Mouse (Mus musculus): ENCODE measurements around the gene Rs1. TPM values are rescaled to one million over a fixed set of nuclear protein-coding genes. Genes with fewer than 3 reads are reported as not detected.
"Not testable (repeated sequence)": the region's sequence is repeated elsewhere in the genome, so short reads cannot be mapped to it uniquely, and the experiment has no call there.

Gene Rs1
- polyA plus RNA-seq (2017; shearing (Covaris generic)), result not detected

DNA sequence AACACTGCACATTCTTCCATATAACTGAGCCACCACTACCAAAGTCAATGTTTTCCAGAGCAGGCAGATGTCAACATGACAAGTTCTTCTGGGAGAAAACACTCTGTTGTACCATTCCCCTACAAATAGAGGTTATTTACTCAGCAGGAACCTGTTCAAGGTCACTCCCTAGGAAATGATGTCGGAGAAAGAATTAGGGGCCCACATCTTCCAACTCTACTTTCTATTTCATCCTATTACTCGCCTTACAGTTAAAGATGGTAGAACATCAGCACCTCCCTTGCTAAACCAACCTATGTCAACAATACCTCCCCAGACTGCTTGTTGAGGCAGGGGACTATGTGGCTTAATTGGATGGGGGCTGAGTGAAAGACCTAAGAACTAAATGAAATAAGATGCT is at the start of gene Rs1:
TSS of gene Rs1 (plus strand) at position 301 of the 400 bp plus-strand sequence.
- ATAC-seq, result no peak

DNA sequence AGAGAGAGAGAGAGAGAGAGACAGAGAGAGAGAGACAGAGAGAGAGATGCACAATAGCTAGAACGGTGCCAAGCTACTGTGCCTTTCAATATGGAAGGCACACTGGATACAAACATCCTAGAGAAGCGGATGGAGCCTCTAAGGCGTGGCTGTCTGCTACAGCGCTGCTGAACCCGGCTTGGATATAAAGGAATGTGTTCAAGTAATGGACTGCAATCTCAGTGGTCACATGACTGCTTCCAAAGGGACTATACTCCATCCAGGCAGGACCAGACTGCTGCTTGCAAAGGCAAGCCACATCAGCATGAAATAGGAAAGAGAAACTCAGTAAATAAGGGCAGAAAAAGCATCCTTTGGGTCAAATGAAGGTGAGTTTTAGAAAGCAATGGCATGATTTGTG is 32.2 kb upstream of the Rs1 start, which contains the start of gene Ppef1:
TSS of gene Ppef1 (minus strand) at position 116 of the 400 bp plus-strand sequence.
- no peak for ATAC-seq

DNA sequence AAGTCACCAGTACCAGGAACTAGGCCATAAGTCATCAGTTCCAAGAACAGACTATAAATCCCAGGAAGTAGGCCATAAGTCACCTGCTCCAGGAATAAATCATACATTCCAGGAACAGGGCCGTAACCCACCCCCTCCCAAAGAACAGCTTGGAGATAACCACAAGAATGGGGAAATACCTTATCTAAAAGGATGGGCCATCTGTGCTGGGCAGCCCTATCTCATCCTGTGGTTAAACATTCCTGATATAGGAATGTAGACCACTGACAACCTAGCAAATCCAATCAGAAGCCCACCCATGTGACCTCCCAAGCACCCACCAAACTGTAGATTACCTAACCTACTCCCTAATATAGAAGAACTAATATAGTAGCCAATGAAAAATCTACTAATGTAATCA is 22.4 kb upstream of the Rs1 start:
- ATAC-seq, result no peak

DNA sequence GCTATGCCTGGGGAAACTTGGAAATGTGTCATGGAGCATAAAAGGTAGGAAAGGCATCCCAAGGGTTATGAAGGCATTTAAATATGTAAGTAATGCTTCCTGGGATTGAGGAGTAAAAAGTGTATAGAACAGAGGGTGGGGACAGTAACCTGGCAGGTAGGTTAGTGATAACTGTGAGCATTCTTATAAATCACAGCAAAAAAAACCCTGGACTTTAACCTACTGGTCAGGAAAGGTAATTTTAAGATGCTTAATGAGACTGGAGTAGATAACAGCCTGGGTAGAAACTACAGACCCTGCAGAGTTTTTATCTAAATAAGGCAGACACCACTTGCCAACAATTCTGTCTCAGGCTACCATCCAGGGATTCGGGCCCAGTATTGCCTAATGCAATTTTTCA is 19.2 kb upstream of the Rs1 start:
- no peak for ATAC-seq

DNA sequence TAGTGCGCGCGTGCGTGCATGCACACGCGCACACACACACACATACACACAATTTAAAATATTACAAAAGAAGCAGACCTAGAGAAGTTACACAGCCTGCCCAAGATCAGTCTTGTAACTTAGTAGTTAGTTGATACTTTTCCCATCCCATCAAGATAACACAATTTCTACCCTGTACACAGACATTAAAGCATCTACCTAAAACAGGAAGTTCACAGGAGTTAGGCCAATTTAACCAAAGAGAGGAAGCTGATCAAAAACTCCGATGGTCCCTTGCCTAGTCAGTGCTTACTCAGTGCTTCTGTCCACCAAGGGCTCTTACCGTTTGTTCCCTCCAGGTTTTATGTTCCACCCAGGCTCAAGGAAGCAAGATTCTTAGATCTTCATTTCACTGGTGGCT is 17.0 kb upstream of the Rs1 start:
- ATAC-seq, result no peak

DNA sequence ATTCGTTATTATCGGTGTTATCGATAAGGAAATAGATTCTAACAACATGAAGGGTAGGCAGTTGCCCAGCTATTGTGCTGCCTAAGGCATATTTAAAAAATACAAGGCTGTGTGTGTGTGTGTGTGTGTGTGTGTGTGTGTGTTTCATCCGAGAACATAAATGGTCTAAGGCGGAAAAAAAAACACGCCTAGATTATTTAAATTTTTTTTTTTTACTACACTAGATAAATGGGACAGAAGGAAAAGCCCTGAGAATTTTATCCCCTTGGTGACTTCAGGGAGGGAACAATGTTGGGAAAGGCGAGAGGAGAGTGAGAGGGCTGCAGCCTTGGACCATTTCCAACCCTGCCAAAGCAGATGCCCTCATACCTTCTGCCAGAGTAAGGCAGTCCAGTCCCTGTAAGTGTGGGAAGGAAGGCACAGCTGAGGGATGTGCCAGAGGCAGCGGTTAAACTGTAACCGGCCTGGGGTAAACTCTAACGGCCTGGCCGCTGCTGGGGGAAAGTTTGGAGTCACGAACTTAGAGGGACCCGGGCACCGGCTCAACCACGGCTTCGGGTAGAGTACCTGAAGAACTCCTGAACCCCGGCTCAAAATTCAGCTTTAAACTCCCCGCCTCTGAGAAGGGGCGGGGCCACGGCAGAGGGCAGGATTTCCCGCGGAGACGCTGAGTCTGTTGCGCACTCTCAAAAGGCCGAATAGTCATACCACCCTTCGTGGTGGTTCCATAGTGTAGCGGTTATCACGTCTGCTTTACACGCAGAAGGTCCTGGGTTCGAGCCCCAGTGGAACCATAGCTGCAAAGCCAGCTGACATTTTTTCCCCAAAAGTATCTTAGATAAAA is 2.2 kb upstream of the Rs1 start:
- peak; percentile 96 for ATAC-seq

DNA sequence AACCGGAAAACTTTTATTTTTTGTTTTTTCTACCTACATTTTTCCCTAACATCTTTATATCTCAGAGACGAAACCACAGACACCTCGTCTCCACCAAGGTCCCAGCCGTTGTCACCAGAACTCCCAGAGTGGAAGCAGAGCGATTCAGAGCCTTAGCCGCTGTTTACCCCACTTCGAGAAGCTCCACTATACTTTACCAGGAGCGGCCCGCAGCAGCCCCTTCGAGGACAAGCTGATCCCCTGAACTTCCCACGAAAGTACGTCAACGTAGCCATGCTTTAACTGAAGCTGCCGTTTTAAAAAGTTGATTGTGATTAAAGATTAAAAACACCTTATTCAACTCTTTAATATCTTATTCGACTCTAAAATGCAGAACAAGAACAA is 1.6 kb upstream of the Rs1 start:
- ATAC-seq, result peak; percentile 66

DNA sequence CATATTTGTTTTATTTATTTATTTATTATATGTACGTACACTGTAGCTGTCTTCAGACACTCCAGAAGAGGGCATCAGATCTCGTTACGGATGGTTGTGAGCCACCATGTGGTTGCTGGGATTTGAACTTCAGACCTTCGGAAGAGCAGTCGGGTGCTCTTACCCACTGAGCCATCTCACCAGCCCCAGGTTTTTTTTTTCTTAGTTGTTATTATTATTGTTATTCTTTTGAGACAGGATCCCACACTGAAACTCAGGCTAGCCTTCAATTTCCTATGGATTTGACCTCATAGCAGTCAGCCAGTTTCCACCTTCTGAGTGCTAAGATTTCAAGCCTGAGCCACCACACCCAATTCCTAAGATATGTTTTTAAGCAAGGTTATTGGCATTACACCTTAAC is 1.8 kb downstream of the Rs1 start:
- not testable (repeated sequence) for ATAC-seq

DNA sequence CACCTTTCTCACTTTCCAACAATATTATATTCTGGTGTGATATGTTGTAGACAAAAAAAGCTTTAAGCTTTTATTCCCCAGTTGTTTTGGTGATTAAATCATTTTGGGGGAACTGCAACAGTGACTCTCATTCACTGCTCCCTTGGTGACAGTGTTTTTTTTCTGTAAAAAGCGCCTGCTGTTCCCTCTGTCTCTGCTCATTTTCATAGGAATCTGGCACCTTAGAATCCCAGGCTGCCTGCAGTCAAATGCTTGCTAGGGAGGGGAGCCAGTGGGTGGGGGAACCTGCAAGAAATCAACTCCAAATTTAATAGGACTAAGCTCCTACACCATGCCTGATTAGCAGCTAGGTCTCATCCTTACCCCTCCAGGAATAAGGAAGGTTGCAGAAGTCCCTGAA is 5.2 kb downstream of the Rs1 start:
- no peak for ATAC-seq

DNA sequence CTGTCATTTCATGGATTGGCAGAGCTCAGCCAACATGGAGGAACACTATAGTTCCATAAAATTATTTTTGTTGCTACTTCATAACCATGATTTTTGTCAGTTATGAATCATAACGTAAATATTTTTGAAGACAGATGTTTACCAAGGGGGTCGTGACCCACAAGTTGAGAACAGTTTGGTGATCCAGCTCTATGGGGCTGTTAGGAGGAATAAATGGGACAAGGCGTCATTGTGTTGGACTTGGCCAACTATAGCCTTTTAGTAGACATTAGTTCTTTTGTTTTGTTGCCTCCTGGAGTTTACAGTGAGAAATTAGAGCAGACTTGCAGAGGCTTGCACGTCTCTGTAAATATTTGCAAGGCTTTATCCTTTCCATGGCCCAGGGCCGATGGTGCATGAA is 14.5 kb downstream of the Rs1 start:
- no peak for ATAC-seq

DNA sequence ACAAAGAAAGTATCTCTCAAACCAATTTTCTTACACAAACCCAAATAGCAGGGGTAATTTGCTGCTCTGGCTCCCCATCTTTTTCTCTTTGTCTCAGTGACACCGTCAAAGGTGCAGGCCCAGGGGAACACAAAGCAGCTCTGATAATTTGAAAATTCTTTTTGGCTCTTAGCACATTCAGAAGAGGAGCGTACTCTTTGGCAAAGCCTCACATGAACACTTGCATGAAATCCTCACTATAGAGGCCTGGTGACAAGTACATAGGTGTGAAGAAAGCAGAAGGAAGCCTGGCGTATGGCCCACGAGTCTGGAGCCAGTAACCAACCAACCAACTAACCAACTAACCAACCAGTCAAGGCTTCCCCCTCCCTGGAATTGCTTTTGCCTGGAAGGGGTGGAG is 27.1 kb downstream of the Rs1 start:
- no peak for ATAC-seq

DNA sequence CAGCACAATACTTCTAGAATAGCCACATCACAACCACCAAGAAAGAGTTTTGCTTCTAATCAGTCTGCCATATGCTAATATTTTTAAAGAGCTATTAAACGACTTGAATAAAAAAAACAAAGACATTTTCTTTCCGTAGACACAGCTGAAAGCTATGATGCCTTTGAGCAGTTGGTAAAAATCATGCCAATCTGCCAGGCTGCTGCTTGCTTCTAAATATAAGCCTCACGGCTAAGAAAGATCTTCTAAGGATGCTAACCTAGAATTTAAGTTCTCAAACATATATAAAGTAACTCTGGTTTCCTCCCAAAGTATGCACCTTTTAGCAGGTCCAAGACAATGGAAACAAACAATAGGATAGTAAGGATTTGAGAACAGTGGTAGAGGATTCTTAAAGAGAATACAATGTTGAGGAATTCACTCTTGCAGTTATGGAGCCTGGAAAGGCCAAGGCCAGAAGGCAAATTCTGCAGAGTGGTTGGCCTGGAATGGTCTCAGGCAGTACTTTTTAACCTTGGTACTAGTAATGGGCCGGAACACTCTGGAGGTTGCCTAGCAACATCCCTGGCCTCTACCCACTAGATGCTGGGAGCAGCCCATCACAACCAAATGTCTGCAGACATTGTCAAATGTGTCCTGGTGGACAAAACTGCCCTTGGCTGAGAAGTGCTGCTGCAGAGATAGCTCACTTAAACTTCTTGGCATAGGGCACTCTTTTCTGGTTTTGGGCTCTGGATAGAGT is 36.8 kb downstream of the Rs1 start:
- no peak for ATAC-seq

DNA sequence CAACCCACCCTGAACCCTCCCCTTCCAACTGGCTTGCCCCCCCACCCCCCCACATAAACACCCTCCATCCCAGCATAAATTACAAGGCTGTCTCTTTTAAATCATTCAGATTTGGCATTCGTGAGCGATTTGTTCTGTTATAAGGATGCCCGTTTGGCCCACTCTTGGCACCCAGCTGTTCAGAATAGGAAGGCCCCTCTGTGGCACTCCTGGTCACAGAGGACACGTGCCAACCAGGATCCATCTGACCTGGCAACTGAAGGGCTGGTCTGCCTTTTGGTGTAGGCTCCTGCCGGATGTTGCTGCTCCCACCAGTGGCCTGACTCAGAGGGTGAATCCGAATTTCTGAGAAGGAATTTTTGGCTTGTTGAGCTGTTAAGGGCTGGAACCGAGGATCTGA is 40.4 kb downstream of the Rs1 start:
- no peak for ATAC-seq

Other genes with a start within 250 kb of the Rs1 start
- not detected for gene Ppef1, start 32.2 kb upstream of the Rs1 start, polyA plus RNA-seq (2017; shearing (Covaris generic))
- not detected for gene Gja6, start 139.0 kb downstream of the Rs1 start, polyA plus RNA-seq (2017; shearing (Covaris generic))
- gene Cdkl5, start 226.7 kb downstream of the Rs1 start, polyA plus RNA-seq (2017; shearing (Covaris generic)), result under 1 TPM; 0.46 to 0.55 TPM

Measured in CD4-positive, CD25-positive, alpha-beta regulatory T cell, adult 4 months (primary cell).